Mouse (Mus musculus) cortical plate, adult 2 months (tissue): ENCODE results near the gene Pnkp. TPM values are rescaled to one million over a fixed set of nuclear protein-coding genes. Genes with fewer than 3 reads are reported as not detected.

Experiments used
- H3K27ac ChIP-seq: fragments of 200-500 bp; 2 replicates; pipeline ENCODE4 v1.5.1; 2012; ENCODE audit warnings: low read length, control low read depth, inconsistent platforms; ENCODE audit not compliant: insufficient read depth
- H3K4me1 ChIP-seq: fragments of 200-500 bp; 2 replicates; pipeline ENCODE4 v1.6.1; 2011; ENCODE audit warnings: low read length; ENCODE audit not compliant: control insufficient read depth, insufficient read depth
- H3K4me3 ChIP-seq: fragments of 200-500 bp; 2 replicates; pipeline ENCODE4 v1.5.1; 2011; ENCODE audit warnings: mild to moderate bottlenecking, low read length, control low read depth; ENCODE audit not compliant: insufficient read depth
- CTCF ChIP-seq: fragments of 200-500 bp; IDR thresholded peaks from 2 replicates; pipeline ENCODE4 v1.5.1; 2011; ENCODE audit warnings: mild to moderate bottlenecking, control low read depth, low read length; ENCODE audit not compliant: insufficient read depth; ENCODE audit errors: extremely low read depth
- POLR2A ChIP-seq: fragments of 200-500 bp; IDR thresholded peaks from 2 replicates; pipeline ENCODE4 v1.6.1; 2011; ENCODE audit warnings: mild to moderate bottlenecking, low read length, control low read depth; ENCODE audit not compliant: insufficient read depth; ENCODE audit errors: extremely low read depth
- polyA plus RNA-seq: library from polyadenylated mRNA; depleted of rRNA; stranded (reverse); fragments of >200 nt; gene quantifications from 2 replicates; pipeline ENCODE4 v1.2.3, GENCODE M21; 2012

The Pnkp gene
- polyA plus RNA-seq, 1 experiment, result 35.6 TPM

GRCm38 (mm10) chr7:44877833-44878232, 20.9 kb downstream of the Pnkp start:
- no peaks in the 10 kb centered on the region for H3K4me1 ChIP-seq
- no peak overlapping the region for H3K4me3 ChIP-seq
- H3K27ac ChIP-seq, result no peak overlapping the region
- no peak for TF ChIP-seq POLR2A
- no peak for TF ChIP-seq CTCF

GRCm38 (mm10) chr7:44883036-44883435, 26.1 kb downstream of the Pnkp start:
- H3K27ac ChIP-seq, result no peak overlapping the region
- H3K4me3 ChIP-seq, result no peak overlapping the region

GRCm38 (mm10) chr7:44884637-44885036, 27.7 kb downstream of the Pnkp start:
- TF ChIP-seq POLR2A (no peak), CTCF (no peak)
- H3K27ac ChIP-seq, result no peak overlapping the region
- no peak overlapping the region for H3K4me3 ChIP-seq
- peaks cover 9% of the 10 kb centered on the region for H3K4me1 ChIP-seq

More at GRCm38 (mm10) chr7:44883036-44883435, 26.1 kb downstream of the Pnkp start:
- TF ChIP-seq CTCF (no peak), POLR2A (no peak)
- peaks cover 4% of the 10 kb centered on the region for H3K4me1 ChIP-seq

GRCm38 (mm10) chr7:44886964-44887363, 30.0 kb downstream of the Pnkp start:
- no peak overlapping the region for H3K27ac ChIP-seq
- H3K4me1 ChIP-seq, result peaks cover 14% of the 10 kb centered on the region
- TF ChIP-seq POLR2A (no peak), CTCF (no peak)
- no peak overlapping the region for H3K4me3 ChIP-seq

GRCm38 (mm10) chr7:44888256-44889105, 31.5 kb downstream of the Pnkp start:
- TF ChIP-seq CTCF (no peak), POLR2A (no peak)
- Histone ChIP-seq H3K27ac (no peak overlapping the region), H3K4me3 (no peak overlapping the region), H3K4me1 (peaks cover 14% of the 10 kb centered on the region)

GRCm38 (mm10) chr7:44890180-44890579, 33.2 kb downstream of the Pnkp start:
- no peak overlapping the region for H3K4me3 ChIP-seq
- TF ChIP-seq POLR2A (no peak), CTCF (no peak)
- no peak overlapping the region for H3K27ac ChIP-seq
- H3K4me1 ChIP-seq, result peaks cover 16% of the 10 kb centered on the region

GRCm38 (mm10) chr7:44890737-44891136, 33.8 kb downstream of the Pnkp start:
- H3K4me3 ChIP-seq, result peak overlapping the region; percentile 97; the same call in 1 of the 2 replicates
- TF ChIP-seq CTCF (no peak), POLR2A (no peak)
- H3K4me1 ChIP-seq, result peaks cover 16% of the 10 kb centered on the region
- H3K27ac ChIP-seq, result no peak overlapping the region

- TF ChIP-seq CTCF (no peak), POLR2A (no peak)
- peaks cover 13% of the 10 kb centered on the region for H3K4me1 ChIP-seq
- H3K4me3 ChIP-seq, result peak overlapping the region; percentile 97
- no peak overlapping the region for H3K27ac ChIP-seq
Measured at GRCm38 (mm10) chr7:44891611-44892010, 34.7 kb downstream of the Pnkp start.

- TF ChIP-seq POLR2A (peak; percentile 55; the same call in 1 of the 2 replicates), CTCF (no peak)
- Histone ChIP-seq H3K27ac (peak within 1 kb of the TSS; percentile 93), H3K4me3 (peak within 1 kb of the TSS; percentile 97), H3K4me1 (peaks cover 13% of the 10 kb centered on the region)
Measured at GRCm38 (mm10) chr7:44892276-44892921, 35.5 kb downstream of the Pnkp start, which contains the start of gene Med25. TSS of gene Med25 (minus strand) at chr7:44892712.

GRCm38 (mm10) chr7:44893197-44893596, 36.3 kb downstream of the Pnkp start:
- Histone ChIP-seq H3K4me3 (no peak overlapping the region), H3K4me1 (peaks cover 12% of the 10 kb centered on the region), H3K27ac (peak overlapping the region; percentile 1; the same call in 1 of the 2 replicates)
- TF ChIP-seq POLR2A (no peak), CTCF (no peak)
